Mouse (Mus musculus): ENCODE data around the gene Matn4.

- peak; percentile 90 for TF ChIP-seq CTCF (IDR thresholded peaks at IDR 0.05; ENCODE audit: low read depth, low read length)
- no peak for TF ChIP-seq EP300 (IDR thresholded peaks at IDR 0.05; ENCODE audit: insufficient read depth, low read depth, low read length)
- TF ChIP-seq POLR2A (IDR thresholded peaks at IDR 0.05; ENCODE audit: insufficient read depth, low read length) = no peak
Observed at GRCm38 (mm10) chr2:164386953-164387352, 18.0 kb downstream of the Matn4 start.
